Comparison of ENCODE assay signal across 9 mouse cellular contexts in the genomic region with DNA sequence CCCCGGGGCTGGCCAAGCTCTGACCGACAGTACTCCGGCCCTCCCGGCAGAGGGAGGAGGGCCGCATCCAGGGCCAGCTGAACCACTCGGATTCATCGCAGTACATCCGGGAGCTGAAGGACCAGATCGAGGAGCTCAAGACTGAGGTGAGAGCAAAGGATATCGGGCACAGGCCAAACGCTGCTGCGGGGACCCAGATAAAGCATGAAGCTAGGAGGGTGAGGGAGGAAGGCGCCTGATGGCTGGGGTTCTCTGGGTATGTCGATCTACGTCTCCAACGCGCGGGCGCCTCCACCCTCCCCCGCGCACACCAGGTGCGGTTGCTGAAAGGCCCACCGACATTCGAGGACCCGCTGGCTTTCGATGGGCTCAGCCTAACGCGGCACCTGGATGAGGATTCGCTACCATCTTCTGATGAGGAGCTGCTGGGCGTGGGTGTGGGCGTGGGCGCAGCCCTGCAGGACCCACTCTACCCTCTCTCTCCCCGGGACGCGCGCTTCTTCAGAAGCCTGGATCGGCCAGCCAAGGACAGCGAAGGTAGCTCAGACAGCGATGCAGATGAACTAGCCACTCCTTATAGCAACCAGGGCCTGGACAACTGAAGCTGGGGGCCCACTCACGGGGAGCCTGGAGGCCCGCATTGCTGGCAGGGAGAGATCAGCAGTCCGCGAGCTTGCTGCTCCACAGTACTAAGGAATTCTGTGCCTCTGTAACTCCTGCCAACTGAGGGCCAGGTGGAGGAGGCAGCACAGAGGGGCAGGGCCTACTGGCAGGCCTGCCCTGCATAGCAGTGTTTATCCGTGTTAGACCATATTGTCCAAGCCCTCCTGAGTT. TPM values are rescaled to one million over a fixed set of nuclear protein-coding genes. Genes with fewer than 3 reads are reported as not detected.
DNase-seq lines count a peak whose midpoint lies in the region; ATAC-seq and TF ChIP-seq lines count a peak whose summit lies in the region.
"Had no signal": no experiment of that assay in that cellular context is flagged by ENCODE, and none has a peak within 500 bp of the region (broad histone marks: within the 10 kb centered on the region; RNA-seq: fewer than 3 reads in every experiment).

No protein-coding gene starts in this region.

- DNase-seq in heart, embryonic 10.5 days (ENCODE audit: low spot score), result no peak
- no peak for DNase-seq in heart, postnatal 14 days
- no peak for DNase-seq in ES-E14 (ENCODE audit: low read depth, low spot score)
- DNase-seq in liver, embryonic 14.5 days (ENCODE audit: low read depth in 3 of 3, low spot score in 3 of 3), result no peak
- DNase-seq in spleen, adult 18-20 months, result no peak
- no peak for DNase-seq in gastrocnemius, adult 8-10 months (ENCODE audit: low spot score in 2 of 2)
- no peak for DNase-seq in gastrocnemius, adult 2 months

- H3K9me3 ChIP-seq in heart, embryonic 10.5 days, result no peaks in the 10 kb centered on the region
- H3K9me3 ChIP-seq in ES-E14 (ENCODE audit: control insufficient read depth, insufficient read depth, low read depth, low read length), result 0 out of 2 replicates have a peak, but pooled peaks cover 1% of the 10 kb centered on the region
- no peaks in the 10 kb centered on the region for H3K9me3 ChIP-seq in forebrain, embryonic 12.5 days
- no peaks in the 10 kb centered on the region for H3K9me3 ChIP-seq in liver, embryonic 14.5 days (ENCODE audit: control insufficient read depth, low read length)

- peaks cover 88% of the 10 kb centered on the region for H3K27me3 ChIP-seq in heart, embryonic 10.5 days (ENCODE audit: insufficient read depth, poor library complexity, severe bottlenecking)
- H3K27me3 ChIP-seq in forebrain, embryonic 12.5 days, result peaks cover 45% of the 10 kb centered on the region
- H3K27me3 ChIP-seq in liver, embryonic 14.5 days (ENCODE audit: control insufficient read depth, insufficient read depth, low read length), result peaks cover 26% of the 10 kb centered on the region

- H3K4me1 ChIP-seq in heart, embryonic 10.5 days, result peaks cover 20% of the 10 kb centered on the region
- H3K4me1 ChIP-seq in ES-E14 (ENCODE audit: control insufficient read depth in 2 of 2, insufficient read depth in 2 of 2, low read length in 2 of 2, poor library complexity in 1 of 2), result peaks cover 0 to 2% of the 10 kb centered on the region in 2 experiments; a peak in 1 of 4 replicates
- peaks cover 18% of the 10 kb centered on the region for H3K4me1 ChIP-seq in forebrain, embryonic 12.5 days
- H3K4me1 ChIP-seq in liver, embryonic 14.5 days (replicated peaks; ENCODE audit: control insufficient read depth in 2 of 2, insufficient read depth in 2 of 2, low read length in 1 of 2), result no peaks in the 10 kb centered on the region; a peak in 1 of 4 replicates

- no peak for TF ChIP-seq CTCF in liver, embryonic 14.5 days (IDR thresholded peaks at IDR 0.05; ENCODE audit: low read depth)
- no peak for TF ChIP-seq CTCF in gastrocnemius, adult 2 months (IDR thresholded peaks at IDR 0.05)

- no peak overlapping the region; the same call in 1 of the 2 replicates for H3K27ac ChIP-seq in heart, embryonic 10.5 days
- H3K27ac ChIP-seq in ES-E14 (ENCODE audit: insufficient read depth, low read depth, low read length, poor library complexity, severe bottlenecking), result no peak overlapping the region
- H3K27ac ChIP-seq in forebrain, embryonic 12.5 days, result no peak overlapping the region
- no peak overlapping the region for H3K27ac ChIP-seq in liver, embryonic 14.5 days
- no peak overlapping the region for H3K27ac ChIP-seq in gastrocnemius, adult 2 months

- ATAC-seq in forebrain, embryonic 12.5 days (ENCODE audit: low FRiP score), result no peak; the same call in 1 of the 2 replicates
- ATAC-seq in liver, embryonic 14.5 days (ENCODE audit: insufficient read depth), result peak; percentile 72

- TF ChIP-seq EP300 in liver, embryonic 14.5 days (IDR thresholded peaks at IDR 0.05; ENCODE audit: low read depth), result peak; percentile 26; the same call in 1 of the 2 replicates

- peak overlapping the region; percentile 48 for H3K4me3 ChIP-seq in heart, embryonic 10.5 days
- H3K4me3 ChIP-seq in ES-E14 (ENCODE audit: insufficient read depth in 1 of 2, low read depth in 1 of 2, low read length in 2 of 2, poor library complexity in 1 of 2, severe bottlenecking in 1 of 2), result peak overlapping the region; percentile 42 to 43; a peak in 3 of 4 replicates
- H3K4me3 ChIP-seq in forebrain, embryonic 12.5 days (replicated peaks), result no peak overlapping the region
- no peak overlapping the region for H3K4me3 ChIP-seq in liver, embryonic 14.5 days (ENCODE audit: insufficient read depth in 1 of 2, low read depth in 2 of 2, low read length in 2 of 2)
- H3K4me3 ChIP-seq in gastrocnemius, adult 2 months, result no peak overlapping the region

- in situ Hi-C loops in ES-E14 (cut with MboI; ENCODE audit: low sequenced_read_pairs in 2 of 2, unreplicated experiment in 2 of 2), result no loop called here

- peak overlapping the region; percentile 17; the same call in 1 of the 2 replicates for H3K9ac ChIP-seq in ES-E14 (ENCODE audit: insufficient read depth, low read depth, low read length, poor library complexity, severe bottlenecking)
- H3K9ac ChIP-seq in forebrain, embryonic 12.5 days, result 0 out of 2 replicates have a peak overlapping the region, but pooled peaks have one; percentile 7
- no peak overlapping the region for H3K9ac ChIP-seq in liver, embryonic 14.5 days (replicated peaks)

- no peaks in the 10 kb centered on the region for H3K36me3 ChIP-seq in heart, embryonic 10.5 days
- no peaks in the 10 kb centered on the region for H3K36me3 ChIP-seq in ES-E14 (ENCODE audit: control insufficient read depth, insufficient read depth, low read length, poor library complexity, severe bottlenecking)
- H3K36me3 ChIP-seq in forebrain, embryonic 12.5 days (replicated peaks), result peaks cover 61% of the 10 kb centered on the region
- H3K36me3 ChIP-seq in liver, embryonic 14.5 days (replicated peaks; ENCODE audit: control insufficient read depth, insufficient read depth, low read depth), result no peaks in the 10 kb centered on the region

- intact Hi-C loops in heart, postnatal 14 days (cut with DNase I), result no loop called here
- intact Hi-C loops in gastrocnemius, adult 2 months (cut with DNase I), result no loop called here

- peak overlapping the region; percentile 10; the same call in 1 of the 2 replicates for H3K4me2 ChIP-seq in forebrain, embryonic 12.5 days
- peak overlapping the region; percentile 26 for H3K4me2 ChIP-seq in liver, embryonic 14.5 days (ENCODE audit: low read depth)

- 6% methylated on average over 36 of the region's 44 CpGs for WGBS in heart, embryonic 10.5 days
- 8% methylated on average over 44 of the region's 44 CpGs for WGBS in forebrain, embryonic 12.5 days
- WGBS in liver, embryonic 14.5 days (ENCODE audit: insufficient replicate concordance), result 10% methylated on average over 44 of the region's 44 CpGs

TF ChIP-seq in ES-E14, 5 proteins besides CTCF, POLR2A, EP300 and RAD21:
- TF ChIP-seq HCFC1 (IDR thresholded peaks at IDR 0.05; ENCODE audit: borderline replicate concordance, insufficient read depth, low read length), result no peak

RNA-seq across cellular contexts. Expression of a gene that starts 10.9 kb away (rescaled TPM):
- 0.55 and 1.5 TPM in 2 replicates for polyA plus RNA-seq in heart, embryonic 10.5 days (2016; fragmentation: Nextera tagmentation; extraction: Ambion mirVana)
- total RNA-seq in heart, postnatal 14 days (2021), result under 1 TPM in 1 of 2 experiments, not detected in 1; 0.05 TPM
- total RNA-seq in ES-E14 (2012; rRNA removed), result 0.54 and 1.2 TPM in 2 replicates
- 39.9 and 45.0 TPM in 2 replicates for polyA plus RNA-seq in forebrain, embryonic 12.5 days (2016; fragmentation: Nextera tagmentation; extraction: Ambion mirVana)
- polyA plus RNA-seq in liver, embryonic 14.5 days (2012; rRNA removed), result 0.22 and 0.39 TPM in 2 replicates
- polyA plus RNA-seq in liver, embryonic 14.5 days (2014; fragmentation: Nextera tagmentation; extraction: Ambion mirVana), result 0.17 and 0.33 TPM in 2 replicates
- total RNA-seq in gastrocnemius, adult 8-10 months (2022), result not detected
- total RNA-seq in gastrocnemius, adult 2 months (2021), result not detected
- total RNA-seq: neutrophil, adult 5-6 weeks had no signal

RNA-seq across cellular contexts. Expression of a gene that starts 20.2 kb away (rescaled TPM):
- 0.19 and 0.20 TPM in 2 replicates for polyA plus RNA-seq in heart, embryonic 10.5 days (2016; fragmentation: Nextera tagmentation; extraction: Ambion mirVana)
- under 1 TPM; 0.14 to 0.20 TPM for total RNA-seq in heart, postnatal 14 days (2021)
- 0.67 and 1.1 TPM in 2 replicates for total RNA-seq in ES-E14 (2012; rRNA removed)
- polyA plus RNA-seq in forebrain, embryonic 12.5 days (2016; fragmentation: Nextera tagmentation; extraction: Ambion mirVana), result 0.13 TPM in 2 replicates
- 0.03 and 0.04 TPM in 2 replicates for polyA plus RNA-seq in liver, embryonic 14.5 days (2012; rRNA removed)
- polyA plus RNA-seq in liver, embryonic 14.5 days (2014; fragmentation: Nextera tagmentation; extraction: Ambion mirVana), result 0.13 and 0.18 TPM in 2 replicates
- under 1 TPM in 1 of 4 experiments, not detected in 3; 0.08 TPM for total RNA-seq in gastrocnemius, adult 8-10 months (2022)
- total RNA-seq in gastrocnemius, adult 2 months (2021), result not detected
- total RNA-seq: neutrophil, adult 5-6 weeks had no signal

RNA-seq across cellular contexts. Expression of a gene that starts 32.1 kb away (rescaled TPM):
- polyA plus RNA-seq in heart, embryonic 10.5 days (2016; fragmentation: Nextera tagmentation; extraction: Ambion mirVana), result 27.5 and 30.0 TPM in 2 replicates
- 10 to 100 TPM; 59.2 to 69.6 TPM for total RNA-seq in heart, postnatal 14 days (2021)
- 21.0 and 22.0 TPM in 2 replicates for total RNA-seq in ES-E14 (2012; rRNA removed)
- 36.8 TPM in 2 replicates for polyA plus RNA-seq in forebrain, embryonic 12.5 days (2016; fragmentation: Nextera tagmentation; extraction: Ambion mirVana)
- polyA plus RNA-seq in liver, embryonic 14.5 days (2012; rRNA removed), result 11.7 and 13.2 TPM in 2 replicates
- 6.6 and 7.8 TPM in 2 replicates for polyA plus RNA-seq in liver, embryonic 14.5 days (2014; fragmentation: Nextera tagmentation; extraction: Ambion mirVana)
- total RNA-seq in gastrocnemius, adult 8-10 months (2022), result 10 to 100 TPM; 73.5 to 86.8 (median 77.5) TPM
- 10 to 100 TPM; 86.2 to 96.6 TPM for total RNA-seq in gastrocnemius, adult 2 months (2021)

RNA-seq across cellular contexts. Expression of a gene that starts 32.3 kb away (rescaled TPM):
- polyA plus RNA-seq in heart, embryonic 10.5 days (2016; fragmentation: Nextera tagmentation; extraction: Ambion mirVana), result 0.59 TPM in 1 of 2 replicates, not detected in the other
- total RNA-seq in heart, postnatal 14 days (2021), result under 1 TPM in 1 of 2 experiments, not detected in 1; 0.38 TPM
- total RNA-seq in ES-E14 (2012; rRNA removed), result not detected in 2 replicates
- 1.3 and 1.8 TPM in 2 replicates for polyA plus RNA-seq in forebrain, embryonic 12.5 days (2016; fragmentation: Nextera tagmentation; extraction: Ambion mirVana)
- 0.47 and 0.66 TPM in 2 replicates for polyA plus RNA-seq in liver, embryonic 14.5 days (2012; rRNA removed)
- polyA plus RNA-seq in liver, embryonic 14.5 days (2014; fragmentation: Nextera tagmentation; extraction: Ambion mirVana), result 0.05 and 0.14 TPM in 2 replicates
- not detected for total RNA-seq in gastrocnemius, adult 8-10 months (2022)
- not detected for total RNA-seq in gastrocnemius, adult 2 months (2021)

RNA-seq across cellular contexts. Expression of a gene that starts 40.0 kb away (rescaled TPM):
- polyA plus RNA-seq in heart, embryonic 10.5 days (2016; fragmentation: Nextera tagmentation; extraction: Ambion mirVana), result 16.1 and 18.8 TPM in 2 replicates
- 10 to 100 TPM; 22.2 to 24.5 TPM for total RNA-seq in heart, postnatal 14 days (2021)
- total RNA-seq in ES-E14 (2012; rRNA removed), result 5.2 and 6.2 TPM in 2 replicates
- 46.9 and 55.5 TPM in 2 replicates for polyA plus RNA-seq in forebrain, embryonic 12.5 days (2016; fragmentation: Nextera tagmentation; extraction: Ambion mirVana)
- polyA plus RNA-seq in liver, embryonic 14.5 days (2012; rRNA removed), result 3.3 TPM in 2 replicates
- 3.4 and 4.9 TPM in 2 replicates for polyA plus RNA-seq in liver, embryonic 14.5 days (2014; fragmentation: Nextera tagmentation; extraction: Ambion mirVana)
- total RNA-seq in gastrocnemius, adult 8-10 months (2022), result 10 to 100 TPM; 15.1 to 16.9 (median 16.2) TPM
- 10 to 100 TPM; 13.5 to 16.9 TPM for total RNA-seq in gastrocnemius, adult 2 months (2021)

Comparison
In these comparisons a context has a peak if more than half of its experiments do, and no peak if none do; other contexts are left out.
1. H3K4me3 ChIP-seq: peak in heart, embryonic 10.5 days (single experiment) and ES-E14 (2 of 2); none in forebrain, embryonic 12.5 days (single experiment), liver, embryonic 14.5 days (0 of 2) and gastrocnemius, adult 2 months (single experiment).